Comparison of ENCODE assay signal across 19 mouse cellular contexts in the genomic region with DNA sequence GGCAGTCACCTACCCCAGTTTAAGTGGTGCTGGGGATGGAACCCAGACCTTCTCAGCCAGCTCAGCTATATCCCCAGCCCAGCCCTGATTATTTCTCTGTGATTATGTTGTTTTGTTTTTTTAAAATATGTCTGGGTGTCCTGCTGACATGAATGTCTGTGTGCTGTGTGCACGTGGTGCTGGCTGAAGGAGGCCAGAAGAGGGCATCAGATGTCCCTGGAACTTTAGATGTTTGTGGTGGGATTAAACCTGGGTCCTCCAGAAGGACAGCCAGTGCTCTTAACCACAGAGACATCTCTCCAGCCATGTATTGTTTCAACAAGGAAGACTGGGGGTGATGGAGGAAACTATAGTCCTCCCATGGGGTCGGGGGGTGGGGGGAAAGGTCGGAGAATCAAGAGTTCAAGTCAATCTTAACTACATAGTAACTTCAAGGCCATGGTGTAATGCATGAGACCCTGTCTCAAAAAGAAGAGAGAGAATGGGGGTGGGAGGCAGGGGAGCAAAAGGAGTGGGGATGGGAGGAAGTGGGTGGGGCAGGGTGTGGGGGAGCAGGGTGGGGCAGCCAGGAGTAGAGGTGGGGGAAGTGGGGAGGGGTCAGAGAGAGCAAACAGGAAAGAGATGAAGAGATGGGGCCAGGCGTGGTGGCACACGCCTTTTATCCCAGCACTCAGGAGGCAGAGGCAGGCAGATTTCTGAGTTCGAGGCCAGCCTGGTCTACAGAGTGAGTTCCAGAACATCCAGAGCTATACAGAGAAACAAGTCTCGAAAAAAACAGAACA. TPM values are rescaled to one million over a fixed set of nuclear protein-coding genes. Genes with fewer than 3 reads are reported as not detected.
A peak's percentile ranks its signal among the peaks of the same experiment; 100 is the strongest.
DNase-seq lines count a peak whose midpoint lies in the region; ATAC-seq and TF ChIP-seq lines count a peak whose summit lies in the region.
"Had no signal": no experiment of that assay in that cellular context is flagged by ENCODE, and none has a peak within 500 bp of the region (broad histone marks: within the 10 kb centered on the region; RNA-seq: fewer than 3 reads in every experiment).

No protein-coding gene starts in this region.

- 0 out of 2 replicates have a peak, but pooled peaks have one; percentile 10 for TF ChIP-seq CTCF in midbrain, postnatal 0 days (IDR thresholded peaks at IDR 0.05)
- TF ChIP-seq CTCF in small intestine, adult 2 months (IDR thresholded peaks at IDR 0.05; ENCODE audit: extremely low read depth, insufficient read length, insufficient replicate concordance, low read depth, low read length) = peak; percentile 25; the same call in 1 of the 2 replicates

- no peak for ATAC-seq in midbrain, postnatal 0 days (ENCODE audit: low FRiP score)
- no peak for ATAC-seq in midbrain, embryonic 15.5 days (replicated peaks)
- no peak for ATAC-seq in neural tube, embryonic 15.5 days (ENCODE audit: low FRiP score)
- ATAC-seq: intestine, embryonic 16.5 days had no signal

- 65% methylated on average over 7 of the region's 7 CpGs for WGBS in midbrain, postnatal 0 days
- WGBS in midbrain, embryonic 15.5 days = 66% methylated on average over 7 of the region's 7 CpGs
- 53% methylated on average over 7 of the region's 7 CpGs for WGBS in small intestine, adult 2 months
- 72% methylated on average over 7 of the region's 7 CpGs for WGBS in neural tube, embryonic 15.5 days

- no peak for TF ChIP-seq POLR2A in small intestine, adult 2 months (IDR thresholded peaks at IDR 0.05; ENCODE audit: low read depth, low read length)

- in situ Hi-C loops in ES-E14 (cut with MboI; ENCODE audit: low sequenced_read_pairs in 2 of 2, unreplicated experiment in 2 of 2) = no loop called here

- H3K27ac ChIP-seq in midbrain, postnatal 0 days (ENCODE audit: low read depth, low read length) = no peak overlapping the region
- no peak overlapping the region for H3K27ac ChIP-seq in midbrain, embryonic 15.5 days
- H3K27ac ChIP-seq in ES-E14 (ENCODE audit: insufficient read depth, low read depth, low read length, poor library complexity, severe bottlenecking) = peak overlapping the region; percentile 54; the same call in 1 of the 2 replicates
- no peak overlapping the region for H3K27ac ChIP-seq in small intestine, adult 2 months (ENCODE audit: insufficient read depth, low read depth, low read length)
- H3K27ac ChIP-seq in neural tube, embryonic 15.5 days (replicated peaks) = no peak overlapping the region
- H3K27ac ChIP-seq: embryonic facial prominence, embryonic 12.5 days; layer of hippocampus, adult 2 months; stomach, embryonic 15.5 days had no signal

- no peaks in the 10 kb centered on the region for H3K9me3 ChIP-seq in midbrain, postnatal 0 days (ENCODE audit: low read length)
- no peaks in the 10 kb centered on the region for H3K9me3 ChIP-seq in midbrain, embryonic 15.5 days
- no peaks in the 10 kb centered on the region for H3K9me3 ChIP-seq in ES-E14 (ENCODE audit: control insufficient read depth, insufficient read depth, low read depth, low read length)
- no peaks in the 10 kb centered on the region for H3K9me3 ChIP-seq in neural tube, embryonic 15.5 days (replicated peaks)
- H3K9me3 ChIP-seq: embryonic facial prominence, embryonic 12.5 days; stomach, embryonic 15.5 days had no signal

- DNase-seq in midbrain, postnatal 0 days (ENCODE audit: low spot score) = no peak
- DNase-seq in ES-E14 (ENCODE audit: low read depth, low spot score) = no peak
- DNase-seq in induced T-regulatory cell, adult 2 months (ENCODE audit: low read depth) = peak; percentile 64
- DNase-seq in urinary bladder, postnatal 10 days (ENCODE audit: low spot score) = no peak
- no peak for DNase-seq in adrenal gland, postnatal 14 days
- DNase-seq: cerebellum, postnatal 10 days; heart, postnatal 4 days; lung, postnatal 36 days had no signal

- no peak overlapping the region for H3K9ac ChIP-seq in midbrain, postnatal 0 days (replicated peaks; ENCODE audit: low read length, poor library complexity, severe bottlenecking)
- H3K9ac ChIP-seq in midbrain, embryonic 15.5 days = no peak overlapping the region
- no peak overlapping the region for H3K9ac ChIP-seq in ES-E14 (ENCODE audit: insufficient read depth, low read depth, low read length, poor library complexity, severe bottlenecking)
- no peak overlapping the region for H3K9ac ChIP-seq in neural tube, embryonic 15.5 days (replicated peaks)
- H3K9ac ChIP-seq: embryonic facial prominence, embryonic 12.5 days; stomach, embryonic 15.5 days had no signal

- H3K4me1 ChIP-seq in midbrain, postnatal 0 days (ENCODE audit: insufficient read depth, low read length) = no peaks in the 10 kb centered on the region
- no peaks in the 10 kb centered on the region for H3K4me1 ChIP-seq in midbrain, embryonic 15.5 days
- H3K4me1 ChIP-seq in ES-E14 (ENCODE audit: control insufficient read depth in 2 of 2, insufficient read depth in 2 of 2, low read length in 2 of 2, poor library complexity in 1 of 2) = peaks cover 5 to 29% of the 10 kb centered on the region in 2 experiments
- no peaks in the 10 kb centered on the region for H3K4me1 ChIP-seq in small intestine, adult 2 months (ENCODE audit: control insufficient read depth, insufficient read depth, insufficient read length, low read length)
- H3K4me1 ChIP-seq in neural tube, embryonic 15.5 days = no peaks in the 10 kb centered on the region
- H3K4me1 ChIP-seq: embryonic facial prominence, embryonic 12.5 days had no signal

- H3K36me3 ChIP-seq in midbrain, postnatal 0 days (ENCODE audit: insufficient read depth, low read length) = no peaks in the 10 kb centered on the region
- no peaks in the 10 kb centered on the region for H3K36me3 ChIP-seq in midbrain, embryonic 15.5 days (replicated peaks)
- H3K36me3 ChIP-seq in ES-E14 (ENCODE audit: control insufficient read depth, insufficient read depth, low read length, poor library complexity, severe bottlenecking) = no peaks in the 10 kb centered on the region
- H3K36me3 ChIP-seq in small intestine, adult 2 months (ENCODE audit: control insufficient read depth, insufficient read depth, low read length) = no peaks in the 10 kb centered on the region
- H3K36me3 ChIP-seq in neural tube, embryonic 15.5 days = no peaks in the 10 kb centered on the region
- H3K36me3 ChIP-seq: embryonic facial prominence, embryonic 12.5 days; stomach, embryonic 15.5 days had no signal

- no peaks in the 10 kb centered on the region for H3K27me3 ChIP-seq in midbrain, postnatal 0 days (ENCODE audit: insufficient read depth, low read length)
- no peaks in the 10 kb centered on the region for H3K27me3 ChIP-seq in midbrain, embryonic 15.5 days (replicated peaks)
- no peaks in the 10 kb centered on the region for H3K27me3 ChIP-seq in small intestine, adult 2 months (ENCODE audit: control insufficient read depth, insufficient read depth, low read length)
- H3K27me3 ChIP-seq in neural tube, embryonic 15.5 days (replicated peaks) = no peaks in the 10 kb centered on the region
- H3K27me3 ChIP-seq: embryonic facial prominence, embryonic 12.5 days; stomach, embryonic 15.5 days had no signal

- H3K4me3 ChIP-seq in midbrain, postnatal 0 days (ENCODE audit: low read depth, low read length) = no peak overlapping the region
- no peak overlapping the region for H3K4me3 ChIP-seq in midbrain, embryonic 15.5 days
- no peak overlapping the region for H3K4me3 ChIP-seq in ES-E14 (ENCODE audit: insufficient read depth in 1 of 2, low read depth in 1 of 2, low read length in 2 of 2, poor library complexity in 1 of 2, severe bottlenecking in 1 of 2)
- H3K4me3 ChIP-seq in small intestine, adult 2 months (ENCODE audit: low read depth, low read length) = no peak overlapping the region
- no peak overlapping the region for H3K4me3 ChIP-seq in neural tube, embryonic 15.5 days (replicated peaks)
- H3K4me3 ChIP-seq: embryonic facial prominence, embryonic 12.5 days; layer of hippocampus, adult 2 months; stomach, embryonic 15.5 days had no signal

- no peak overlapping the region for H3K4me2 ChIP-seq in midbrain, postnatal 0 days (ENCODE audit: low read depth, low read length, poor library complexity, severe bottlenecking)
- H3K4me2 ChIP-seq in midbrain, embryonic 15.5 days = no peak overlapping the region
- H3K4me2 ChIP-seq in neural tube, embryonic 15.5 days = no peak overlapping the region
- H3K4me2 ChIP-seq: embryonic facial prominence, embryonic 12.5 days; stomach, embryonic 15.5 days had no signal

RNA-seq across cellular contexts. Expression of a gene that starts 3.2 kb away (rescaled TPM):
- 0.16 TPM in 1 of 2 replicates, not detected in the other for total RNA-seq in midbrain, postnatal 0 days (2014; rRNA removed)
- not detected in 2 replicates for polyA plus RNA-seq in midbrain, postnatal 0 days (2015; fragmentation: Nextera tagmentation; extraction: Ambion mirVana)
- polyA plus RNA-seq in midbrain, embryonic 15.5 days (2015; fragmentation: Nextera tagmentation; extraction: Ambion mirVana) = 0.04 TPM in 1 of 2 replicates, not detected in the other
- total RNA-seq in ES-E14 (2012; rRNA removed) = 30.2 and 67.4 TPM in 2 replicates
- 2.4 and 3.9 TPM in 2 replicates for polyA plus RNA-seq in small intestine, adult 2 months (2012; rRNA removed)
- 1.4 and 7.9 TPM in 2 replicates for total RNA-seq in adrenal gland, postnatal 14 days (2021)
- 0.08 and 2.8 TPM in 2 replicates for polyA plus RNA-seq in neural tube, embryonic 15.5 days (2015; fragmentation: Nextera tagmentation; extraction: Ambion mirVana)
- polyA plus RNA-seq: embryonic facial prominence, embryonic 12.5 days had no signal

RNA-seq across cellular contexts. Expression of a gene that starts 18.8 kb away (rescaled TPM):
- 1.9 TPM in 2 replicates for total RNA-seq in midbrain, postnatal 0 days (2014; rRNA removed)
- polyA plus RNA-seq in midbrain, postnatal 0 days (2015; fragmentation: Nextera tagmentation; extraction: Ambion mirVana) = 1.7 and 1.8 TPM in 2 replicates
- 0.76 and 0.83 TPM in 2 replicates for polyA plus RNA-seq in midbrain, embryonic 15.5 days (2015; fragmentation: Nextera tagmentation; extraction: Ambion mirVana)
- 5.6 and 7.1 TPM in 2 replicates for total RNA-seq in ES-E14 (2012; rRNA removed)
- polyA plus RNA-seq in small intestine, adult 2 months (2012; rRNA removed) = 0.37 and 1.7 TPM in 2 replicates
- total RNA-seq in adrenal gland, postnatal 14 days (2021) = 1.8 and 11.4 TPM in 2 replicates
- 0.75 and 1.1 TPM in 2 replicates for polyA plus RNA-seq in neural tube, embryonic 15.5 days (2015; fragmentation: Nextera tagmentation; extraction: Ambion mirVana)
- total RNA-seq: layer of hippocampus, adult 2 months had no signal

RNA-seq across cellular contexts. Expression of a gene that starts 49.7 kb away (rescaled TPM):
- total RNA-seq in midbrain, postnatal 0 days (2014; rRNA removed) = 2.3 and 5.9 TPM in 2 replicates
- polyA plus RNA-seq in midbrain, postnatal 0 days (2015; fragmentation: Nextera tagmentation; extraction: Ambion mirVana) = 1.4 and 1.9 TPM in 2 replicates
- 1.9 and 2.3 TPM in 2 replicates for polyA plus RNA-seq in midbrain, embryonic 15.5 days (2015; fragmentation: Nextera tagmentation; extraction: Ambion mirVana)
- total RNA-seq in ES-E14 (2012; rRNA removed) = 13.5 and 31.2 TPM in 2 replicates
- polyA plus RNA-seq in small intestine, adult 2 months (2012; rRNA removed) = 21.2 and 22.7 TPM in 2 replicates
- 1.3 and 5.7 TPM in 2 replicates for total RNA-seq in adrenal gland, postnatal 14 days (2021)
- polyA plus RNA-seq in neural tube, embryonic 15.5 days (2015; fragmentation: Nextera tagmentation; extraction: Ambion mirVana) = 2.4 and 8.6 TPM in 2 replicates

RNA-seq across cellular contexts. Expression of a gene that starts 53.7 kb away (rescaled TPM):
- total RNA-seq in midbrain, postnatal 0 days (2014; rRNA removed) = 0.49 TPM in 1 of 2 replicates, not detected in the other
- polyA plus RNA-seq in midbrain, postnatal 0 days (2015; fragmentation: Nextera tagmentation; extraction: Ambion mirVana) = not detected in 2 replicates
- not detected in 2 replicates for polyA plus RNA-seq in midbrain, embryonic 15.5 days (2015; fragmentation: Nextera tagmentation; extraction: Ambion mirVana)
- total RNA-seq in ES-E14 (2012; rRNA removed) = not detected in 2 replicates
- 4,647 and 5,350 TPM in 2 replicates for polyA plus RNA-seq in small intestine, adult 2 months (2012; rRNA removed)
- total RNA-seq in adrenal gland, postnatal 14 days (2021) = not detected in 2 replicates
- polyA plus RNA-seq in neural tube, embryonic 15.5 days (2015; fragmentation: Nextera tagmentation; extraction: Ambion mirVana) = not detected in 2 replicates
- total RNA-seq: adrenal gland, adult 18-20 months; heart, postnatal 4 days; layer of hippocampus, adult 2 months; left cerebral cortex, postnatal 36 days; neutrophil, adult 5-6 weeks had no signal
- polyA plus RNA-seq: embryonic facial prominence, embryonic 12.5 days; forebrain, embryonic 11.5 days had no signal

RNA-seq across cellular contexts. Expression of a gene that starts 55.0 kb away (rescaled TPM):
- 85.7 and 103 TPM in 2 replicates for total RNA-seq in midbrain, postnatal 0 days (2014; rRNA removed)
- 62.6 and 64.8 TPM in 2 replicates for polyA plus RNA-seq in midbrain, postnatal 0 days (2015; fragmentation: Nextera tagmentation; extraction: Ambion mirVana)
- 82.1 and 82.6 TPM in 2 replicates for polyA plus RNA-seq in midbrain, embryonic 15.5 days (2015; fragmentation: Nextera tagmentation; extraction: Ambion mirVana)
- 113 and 133 TPM in 2 replicates for total RNA-seq in ES-E14 (2012; rRNA removed)
- polyA plus RNA-seq in small intestine, adult 2 months (2012; rRNA removed) = 7.6 and 13.9 TPM in 2 replicates
- total RNA-seq in adrenal gland, postnatal 14 days (2021) = 50.9 and 55.4 TPM in 2 replicates
- polyA plus RNA-seq in neural tube, embryonic 15.5 days (2015; fragmentation: Nextera tagmentation; extraction: Ambion mirVana) = 64.2 and 65.8 TPM in 2 replicates
